Mouse (Mus musculus): ENCODE data around the gene Pkp1.

GRCm38 (mm10) chr1:135916486-135917058 lies 2.4 kb downstream of the Pkp1 start:
- TF ChIP-seq CTCF (IDR thresholded peaks at IDR 0.05; ENCODE audit: control insufficient read depth, insufficient read depth, insufficient read length) (no peak), MAX (IDR thresholded peaks at IDR 0.05) (no peak)
